Mouse (Mus musculus) adrenal gland (tissue): ENCODE measurements around the gene Iqsec3.

Experiments used
- intact Hi-C: fragments of 180-260 bp; cut with DNase I; formaldehyde crosslinking; loops from one replicate; pipeline ENCODE4 v1.15.1; 2025

Gene Iqsec3

DNA sequence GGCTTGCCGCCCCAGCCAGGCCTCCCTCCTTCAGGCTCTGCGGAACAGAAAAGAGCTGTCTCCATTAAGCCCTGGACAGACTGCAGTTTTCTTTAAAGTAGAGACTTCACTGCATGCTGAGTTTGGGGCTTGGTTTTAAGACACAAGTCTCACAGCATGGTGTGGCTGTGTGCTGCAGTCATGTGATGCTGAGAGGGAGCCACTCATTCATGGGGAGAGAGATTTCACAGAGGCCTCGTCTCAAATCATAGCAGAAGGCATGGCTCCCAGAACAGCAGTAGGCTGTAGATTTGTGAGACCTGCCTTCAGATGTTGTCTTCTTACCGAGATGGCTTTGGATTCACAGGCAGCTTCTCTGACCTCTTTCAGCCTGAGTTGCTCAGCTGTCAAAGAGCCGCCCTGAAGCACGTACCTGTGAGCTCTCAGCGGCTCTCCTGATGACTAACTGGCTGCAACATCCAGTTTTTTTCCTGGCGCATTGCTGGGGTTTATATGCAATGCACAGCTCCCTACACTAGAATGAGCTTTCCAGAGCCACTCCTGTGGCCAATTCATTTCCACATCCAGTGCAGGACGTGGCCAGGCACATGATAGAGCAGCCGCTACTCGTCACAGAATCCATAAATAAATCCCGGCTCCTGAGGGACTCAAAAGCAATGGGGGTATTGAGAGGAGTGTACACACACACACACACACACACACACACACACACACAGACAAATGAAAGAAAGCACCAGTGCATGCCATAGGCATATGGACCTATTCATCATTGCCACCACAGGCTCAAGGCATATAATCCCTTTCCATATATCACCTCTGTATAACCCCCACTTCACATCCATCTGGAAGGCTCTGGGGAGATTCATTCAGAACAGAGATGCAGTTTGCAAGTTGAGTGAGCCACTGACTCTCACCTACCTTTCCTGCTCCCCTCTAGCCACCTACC is 18.7 kb downstream of the Iqsec3 start:
- intact Hi-C loops: no loop called here

DNA sequence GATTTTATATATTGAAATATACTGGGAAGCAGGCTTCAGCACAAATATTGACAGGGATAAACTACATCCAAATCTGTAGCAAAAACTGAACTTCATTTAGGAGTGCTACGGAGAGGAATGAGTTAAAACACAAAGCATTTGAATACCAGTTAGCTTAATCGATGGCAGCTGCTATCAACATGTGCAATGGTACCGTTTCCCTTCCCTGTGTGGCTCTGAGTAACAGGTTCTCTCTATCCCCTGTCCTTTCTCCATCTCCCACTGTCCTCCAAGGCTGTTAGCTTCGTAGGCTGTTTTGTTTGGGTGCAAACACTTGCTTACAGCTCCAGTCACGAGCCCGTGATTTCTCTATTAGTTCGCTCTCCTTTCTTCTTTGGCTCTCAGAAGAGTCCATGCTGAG is 19.7 kb downstream of the Iqsec3 start:
- intact Hi-C loops: no loop called here

DNA sequence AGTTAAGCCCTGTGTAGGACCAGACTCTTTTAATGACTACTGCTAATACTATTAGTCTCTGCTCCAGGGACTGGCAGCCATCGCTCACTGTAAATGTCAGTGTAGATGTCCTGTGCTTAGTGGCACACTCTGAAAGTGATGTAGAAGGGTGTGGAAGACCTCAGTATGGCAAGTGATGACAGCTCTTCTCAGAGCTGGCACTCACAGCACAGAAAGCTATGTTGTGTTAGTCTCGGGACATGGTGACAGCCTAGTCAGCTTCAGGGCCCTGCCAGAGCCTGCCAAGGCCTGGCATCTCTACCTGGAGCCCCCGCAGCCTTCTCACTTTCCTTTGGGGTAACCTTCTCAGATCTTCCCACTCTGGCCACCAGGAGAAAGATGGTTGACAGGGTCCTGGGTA is 21.8 kb downstream of the Iqsec3 start:
- intact Hi-C loops: no loop called here

DNA sequence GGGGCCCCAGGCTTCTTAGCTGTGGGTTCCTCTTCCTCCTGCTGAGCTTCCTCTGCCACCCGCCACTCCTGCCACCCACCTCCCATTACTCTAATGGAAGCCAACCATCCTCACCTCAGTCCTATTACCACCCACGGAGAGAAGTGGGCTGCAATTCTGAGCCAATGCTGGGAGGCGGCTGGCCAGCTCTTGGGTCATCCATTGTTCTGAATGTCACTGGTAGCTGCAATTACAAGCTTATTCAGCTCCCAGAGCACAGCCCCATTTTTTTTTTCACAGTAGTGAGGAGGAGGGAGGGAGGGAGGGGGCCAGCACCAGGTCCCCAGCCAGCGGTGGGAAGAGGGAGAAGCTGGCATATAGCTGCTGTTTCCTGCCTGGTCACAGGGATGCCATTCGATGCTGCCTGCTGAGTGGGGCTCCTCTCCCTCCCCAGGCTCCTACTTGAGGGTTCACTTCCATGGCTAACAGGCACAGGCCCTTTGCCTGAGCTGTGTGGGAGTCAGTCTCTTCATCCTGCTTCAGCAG is 32.7 kb downstream of the Iqsec3 start:
- intact Hi-C loops: no loop called here

DNA sequence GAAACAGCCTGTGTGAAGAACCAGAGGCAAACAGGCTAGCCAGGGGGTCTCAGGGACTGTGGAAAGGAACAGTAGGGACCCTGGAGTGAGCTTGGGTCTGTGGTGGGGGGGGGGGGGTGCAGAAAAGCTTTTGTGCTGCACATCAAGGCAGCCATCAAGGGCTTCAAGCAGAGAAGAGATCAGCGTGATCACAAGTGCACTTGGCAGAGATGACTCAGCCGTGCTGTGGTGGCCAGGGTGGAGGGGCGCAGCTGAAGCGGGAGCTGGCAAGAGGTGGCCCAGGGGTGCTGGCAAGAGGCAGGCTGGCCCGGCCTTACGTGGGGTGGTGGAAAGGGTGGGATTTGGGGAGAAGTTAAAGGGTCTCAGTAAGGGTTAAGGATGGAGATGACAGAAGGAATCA is 48.6 kb downstream of the Iqsec3 start:
- intact Hi-C loops: no loop called here

DNA sequence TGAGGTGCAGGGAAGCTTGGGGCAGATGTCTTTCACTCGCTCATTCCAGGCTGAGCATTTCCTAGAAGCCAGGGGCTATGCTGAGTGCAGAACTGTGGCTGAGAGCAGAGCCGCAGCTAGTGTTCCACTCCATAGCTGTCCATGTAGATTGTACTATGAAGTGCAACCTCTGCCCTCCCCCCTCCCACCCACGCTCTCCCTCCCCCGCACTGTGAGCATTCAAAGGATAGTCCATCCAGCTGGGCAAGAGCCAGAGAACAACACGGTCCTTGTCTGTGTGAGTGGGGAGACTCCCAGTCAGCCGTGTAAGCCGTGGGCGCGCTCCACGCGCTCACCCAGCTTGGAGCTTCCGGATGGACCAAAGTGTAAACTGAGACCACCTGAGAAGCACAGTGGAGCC is 49.1 kb downstream of the Iqsec3 start:
- intact Hi-C loops: no loop called here

DNA sequence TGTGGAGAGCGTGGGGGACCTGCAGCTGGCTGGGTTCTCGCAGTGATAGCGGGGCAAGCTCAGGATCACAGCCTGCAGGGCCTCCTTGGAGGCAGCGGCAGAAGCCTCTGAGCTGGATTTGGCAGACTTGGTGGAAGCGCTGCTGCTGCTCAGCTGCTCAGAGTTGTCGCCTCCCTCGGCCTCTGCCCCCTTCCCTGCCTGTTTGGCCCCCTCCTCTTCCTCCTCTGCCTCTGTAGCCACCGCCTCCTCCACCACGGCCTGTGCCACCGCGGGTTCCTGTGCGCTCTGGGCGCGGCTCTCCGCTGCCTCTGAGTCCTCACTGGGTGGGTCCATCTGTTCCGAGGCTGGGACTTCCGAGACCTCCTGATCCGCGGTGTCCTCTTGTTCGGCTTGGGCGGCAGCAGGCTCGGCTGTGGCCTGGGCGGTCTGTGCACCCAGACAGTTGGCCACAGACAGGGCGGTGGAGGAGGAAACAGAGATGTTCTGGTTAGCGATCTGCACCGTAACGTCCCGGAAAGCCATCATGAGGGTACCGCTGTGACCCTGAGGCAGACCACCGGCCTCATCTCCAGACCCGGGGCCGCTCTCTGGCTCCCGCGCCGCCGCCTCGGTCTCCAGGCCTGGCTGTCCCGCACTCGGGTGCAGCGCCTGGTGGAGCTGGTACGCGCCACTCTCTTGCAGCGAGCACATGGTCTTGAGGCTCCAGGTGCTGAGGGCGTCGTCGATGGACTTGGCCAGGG is 60.8 kb downstream of the Iqsec3 start:
- intact Hi-C loops: no loop called here

DNA sequence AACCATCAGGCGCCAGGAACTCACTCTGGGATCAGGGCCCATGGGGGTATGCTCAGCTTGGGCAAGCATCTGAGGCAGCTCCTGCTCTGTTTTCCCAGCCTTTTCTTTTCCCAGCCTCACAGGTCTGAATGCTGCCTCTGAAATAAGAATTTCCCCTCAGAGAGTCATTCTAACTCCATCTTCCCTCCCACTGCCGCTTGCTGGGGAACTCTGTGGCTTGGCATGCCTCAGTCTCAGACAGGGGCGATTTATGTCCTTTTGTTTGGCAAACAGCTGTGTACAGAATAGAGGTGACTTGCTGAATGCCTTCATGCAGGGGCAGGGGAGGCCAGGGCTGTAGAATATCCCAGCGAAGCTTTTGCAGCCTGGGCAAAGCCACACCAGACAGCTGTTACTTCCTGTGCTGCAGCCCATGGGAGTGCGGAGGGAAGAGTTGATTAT is 65.9 kb downstream of the Iqsec3 start:
- intact Hi-C loops: no loop called here

DNA sequence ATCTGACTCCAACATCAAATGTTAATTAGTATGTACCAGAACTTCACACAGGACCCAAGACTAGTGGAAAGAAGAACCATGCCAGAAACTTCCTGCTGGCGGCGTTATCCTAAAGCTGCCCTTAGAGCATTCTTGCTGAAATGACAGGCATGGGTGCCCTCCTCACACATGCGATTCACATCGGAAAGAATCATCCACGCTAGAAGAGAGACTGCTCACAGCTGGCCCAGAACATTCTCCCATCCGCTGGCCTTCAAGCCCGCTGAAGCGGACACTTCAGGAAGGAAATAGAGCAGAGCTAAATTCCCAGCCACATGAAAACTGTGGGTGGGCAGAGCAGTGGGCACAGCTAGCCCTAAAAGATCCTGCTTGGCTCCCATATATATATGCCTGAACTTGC is 68.2 kb downstream of the Iqsec3 start:
- intact Hi-C loops: no loop called here

DNA sequence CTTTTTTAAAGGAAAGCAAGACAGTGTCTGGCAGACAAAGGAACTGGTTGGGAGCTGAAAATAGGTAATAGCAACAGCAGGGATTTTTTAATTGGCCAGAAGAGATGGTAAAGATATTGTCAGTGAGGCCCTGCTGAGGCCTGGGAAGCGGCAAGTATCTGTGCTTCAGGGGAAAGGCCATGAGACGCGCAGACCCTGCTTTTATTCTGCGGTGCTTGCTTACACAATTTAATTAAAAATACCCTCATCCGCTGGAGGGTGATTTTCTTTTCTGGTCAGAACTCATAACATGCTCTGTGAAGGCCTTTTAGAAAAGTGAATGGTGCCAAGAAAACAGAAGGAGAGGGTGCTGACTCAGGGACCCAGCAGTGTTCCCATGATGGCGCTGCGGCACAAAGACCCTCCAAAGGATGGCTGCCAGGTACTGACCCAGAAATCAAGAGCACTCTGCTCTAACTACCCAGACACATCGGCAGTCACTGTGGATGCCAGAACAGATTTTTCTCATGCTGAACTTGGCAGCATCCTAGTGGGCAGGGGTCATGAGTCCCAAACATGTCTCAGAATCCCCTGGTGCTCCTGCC is 70.7 kb downstream of the Iqsec3 start:
- intact Hi-C loops: no loop called here

DNA sequence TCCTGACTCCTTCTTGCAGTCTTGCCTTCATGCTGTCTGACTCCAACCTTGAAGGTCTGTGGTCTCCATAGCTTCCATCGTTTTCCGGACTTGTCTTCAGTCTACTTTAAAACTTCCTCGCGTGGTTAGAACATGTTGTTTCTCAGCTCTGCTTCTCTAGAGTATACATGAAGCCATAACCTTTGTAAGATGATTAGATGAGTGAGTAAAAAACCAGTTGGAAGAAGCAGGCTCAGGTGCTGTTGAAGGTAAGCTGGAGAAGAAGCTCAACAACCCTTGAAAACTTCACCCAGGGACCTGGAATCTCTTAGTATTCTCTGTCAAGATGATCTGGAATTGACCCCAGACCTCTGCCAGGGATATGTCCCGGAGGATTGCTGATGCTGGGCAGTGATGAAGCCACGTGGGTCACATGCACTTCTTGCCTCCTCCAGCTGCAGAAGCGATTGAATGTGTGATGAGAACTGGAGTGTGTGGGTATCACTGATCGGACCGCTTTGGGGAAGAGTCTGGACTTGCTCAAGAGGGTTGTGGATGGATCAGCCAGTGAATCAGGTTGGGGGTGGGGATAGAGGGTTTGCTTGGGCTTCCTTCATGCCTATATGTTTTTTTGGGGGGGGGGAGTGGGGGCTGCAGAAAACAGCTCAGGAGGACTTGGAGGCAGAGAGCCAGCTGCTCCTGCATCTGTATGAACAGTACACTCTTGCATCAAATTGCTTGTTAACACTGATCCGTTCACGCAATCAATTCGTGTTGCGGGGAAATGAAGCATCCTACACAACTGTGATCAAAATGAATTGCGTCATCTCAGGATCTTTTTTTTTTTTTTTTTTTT is 71.4 kb downstream of the Iqsec3 start:
- intact Hi-C loops: no loop called here

DNA sequence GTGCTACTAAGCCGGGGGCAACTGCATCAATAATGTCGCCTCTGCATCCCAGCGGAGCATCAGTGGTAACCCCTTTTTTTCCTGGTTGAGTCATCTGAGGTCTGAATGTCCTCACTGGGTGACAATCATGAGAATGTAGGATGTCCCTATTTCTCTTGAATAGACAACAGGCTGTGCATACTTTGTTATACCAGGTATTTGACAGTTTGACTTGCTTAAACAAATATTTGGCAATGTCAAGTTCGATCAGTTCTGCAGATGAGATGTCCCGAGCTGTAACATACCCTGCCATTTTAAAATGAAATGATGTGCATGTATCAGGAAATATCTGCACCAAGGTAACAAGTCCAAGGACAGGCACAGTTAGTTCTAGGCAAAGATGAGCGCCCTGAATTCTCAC is 72.3 kb downstream of the Iqsec3 start:
- intact Hi-C loops: no loop called here

DNA sequence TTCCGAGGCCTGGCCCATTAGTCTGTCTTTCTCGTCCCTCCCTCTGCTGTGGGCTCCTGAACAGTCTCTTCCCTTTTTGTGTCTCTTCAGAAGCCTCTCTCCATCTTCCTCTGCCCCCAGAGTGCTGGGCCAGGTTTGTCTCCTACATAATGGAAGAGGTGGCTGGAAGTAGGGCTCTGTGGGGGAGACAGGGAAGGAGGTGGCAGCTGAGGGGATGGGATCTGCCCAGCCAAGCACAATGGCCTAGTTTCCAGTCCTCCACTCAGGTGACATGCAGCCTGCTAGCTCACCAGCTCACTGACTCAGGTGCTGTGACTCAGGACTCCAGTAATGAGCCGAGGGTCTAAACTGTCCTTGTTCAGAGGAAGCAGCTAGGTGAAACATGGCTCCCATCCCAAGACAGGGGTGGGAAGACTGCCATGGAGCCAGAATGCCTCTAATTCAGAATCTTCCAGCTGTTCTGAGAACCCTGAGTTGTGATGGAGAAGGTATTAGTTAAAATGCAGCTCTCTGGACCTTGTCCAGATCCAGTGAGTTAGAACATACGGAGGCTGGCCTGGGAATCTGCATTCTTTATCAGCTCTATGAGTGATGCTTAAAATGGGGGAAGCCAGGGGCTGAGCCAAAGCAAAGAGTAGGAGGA is 80.7 kb downstream of the Iqsec3 start:
- intact Hi-C loops: no loop called here

DNA sequence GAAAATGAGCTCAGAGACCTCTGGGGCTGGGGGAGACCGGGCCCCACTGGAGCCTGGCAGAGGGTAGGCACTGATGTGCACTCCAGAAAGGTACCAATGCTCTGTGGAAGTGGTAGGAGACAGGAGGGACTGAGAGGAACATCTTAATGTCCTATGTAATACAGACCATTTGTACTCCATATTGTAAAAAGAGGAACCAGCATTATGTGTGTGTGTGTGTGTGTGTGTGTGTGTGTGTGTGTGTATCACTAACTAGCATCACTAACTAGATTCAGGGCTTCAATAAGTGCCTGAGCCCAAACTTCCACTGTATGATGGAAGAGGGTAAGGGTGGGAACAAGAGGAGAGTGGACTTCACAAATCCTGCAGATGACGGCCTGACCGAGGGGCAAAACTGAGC is 88.1 kb downstream of the Iqsec3 start:
- intact Hi-C loops: no loop called here

DNA sequence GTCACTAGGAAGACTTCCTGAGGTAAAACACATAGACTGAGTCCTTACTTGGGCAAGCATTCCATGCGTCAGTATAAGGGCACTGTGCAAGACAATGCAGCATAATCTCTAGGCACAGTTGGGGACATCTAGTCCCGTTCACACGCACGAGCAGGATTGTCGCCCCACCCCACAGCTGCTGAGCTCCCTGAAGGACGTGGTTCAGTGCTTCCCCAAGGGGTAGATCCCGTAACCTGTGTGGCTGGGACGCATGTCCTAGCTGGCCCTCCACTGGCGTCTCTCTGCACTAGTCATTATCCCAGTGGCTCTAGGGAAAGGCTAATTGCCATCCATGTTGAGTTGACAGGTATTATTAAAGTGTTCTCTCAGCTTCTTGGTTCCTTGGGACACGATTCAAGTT is 91.4 kb downstream of the Iqsec3 start:
- intact Hi-C loops: no loop called here

DNA sequence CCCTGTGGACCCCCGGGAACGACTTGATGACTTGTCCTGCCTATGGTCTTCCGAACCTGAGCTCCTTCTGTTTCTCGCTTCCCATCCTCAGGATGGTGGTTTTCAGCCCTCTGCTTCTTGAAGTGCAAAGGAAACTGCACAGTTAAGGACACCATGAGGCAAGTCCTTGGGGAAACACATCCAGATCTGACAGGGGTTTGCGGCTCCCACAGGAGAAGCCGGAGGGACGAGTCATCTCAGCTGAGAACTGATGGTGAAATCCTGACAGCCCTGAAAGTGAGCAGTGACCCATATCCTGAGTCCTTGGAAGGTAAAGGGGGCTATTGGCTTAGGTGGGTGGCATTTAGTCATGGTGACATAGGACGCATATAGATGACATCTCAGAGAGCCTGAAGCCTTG is 92.9 kb downstream of the Iqsec3 start:
- intact Hi-C loops: no loop called here

DNA sequence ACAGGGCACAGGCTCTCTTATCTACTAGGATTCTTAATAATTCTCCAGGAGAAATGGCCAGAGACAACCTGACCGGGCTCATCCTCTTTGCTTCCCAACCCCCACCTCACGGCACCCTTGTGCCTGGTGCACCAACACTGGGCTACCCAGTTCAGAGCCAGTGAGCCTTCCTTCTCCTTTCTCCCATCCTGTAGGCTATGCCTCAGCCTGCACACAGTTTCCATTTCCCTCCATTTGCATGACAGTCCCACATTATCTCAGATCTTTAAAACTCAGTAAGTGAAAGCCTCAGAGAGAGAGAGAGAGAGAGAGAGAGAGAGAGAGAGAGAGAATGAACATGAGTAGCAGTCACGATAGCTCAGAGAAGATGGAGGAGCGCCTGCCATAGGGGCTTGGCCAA is 95.2 kb downstream of the Iqsec3 start:
- intact Hi-C loops: loop anchor here (10.0 kb wide), 1 partner anchor 157 kb away; no protein-coding TSS in a partner anchor

DNA sequence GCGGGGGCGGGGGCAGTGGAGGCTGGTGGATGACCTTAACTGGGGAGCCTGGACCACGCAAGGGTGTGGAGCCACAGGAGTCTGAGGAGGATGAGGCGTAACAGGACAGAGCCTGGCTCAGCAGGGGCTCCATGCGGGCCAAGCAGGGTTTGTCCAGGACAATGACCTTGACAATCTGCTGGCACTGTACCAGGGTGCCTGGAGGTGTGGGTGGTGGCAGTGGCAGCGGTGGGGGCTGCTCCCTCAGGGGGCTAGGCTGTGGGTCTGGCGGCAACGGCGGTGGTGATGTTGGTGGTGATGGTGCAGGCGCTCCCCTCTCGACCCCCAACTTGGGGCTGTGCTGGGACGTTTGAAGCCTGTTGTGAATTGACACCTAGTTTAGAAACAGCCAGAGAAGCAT is 97.3 kb downstream of the Iqsec3 start:
- intact Hi-C loops: loop anchor here (10.0 kb wide), 1 partner anchor 159 kb away; no protein-coding TSS in a partner anchor

DNA sequence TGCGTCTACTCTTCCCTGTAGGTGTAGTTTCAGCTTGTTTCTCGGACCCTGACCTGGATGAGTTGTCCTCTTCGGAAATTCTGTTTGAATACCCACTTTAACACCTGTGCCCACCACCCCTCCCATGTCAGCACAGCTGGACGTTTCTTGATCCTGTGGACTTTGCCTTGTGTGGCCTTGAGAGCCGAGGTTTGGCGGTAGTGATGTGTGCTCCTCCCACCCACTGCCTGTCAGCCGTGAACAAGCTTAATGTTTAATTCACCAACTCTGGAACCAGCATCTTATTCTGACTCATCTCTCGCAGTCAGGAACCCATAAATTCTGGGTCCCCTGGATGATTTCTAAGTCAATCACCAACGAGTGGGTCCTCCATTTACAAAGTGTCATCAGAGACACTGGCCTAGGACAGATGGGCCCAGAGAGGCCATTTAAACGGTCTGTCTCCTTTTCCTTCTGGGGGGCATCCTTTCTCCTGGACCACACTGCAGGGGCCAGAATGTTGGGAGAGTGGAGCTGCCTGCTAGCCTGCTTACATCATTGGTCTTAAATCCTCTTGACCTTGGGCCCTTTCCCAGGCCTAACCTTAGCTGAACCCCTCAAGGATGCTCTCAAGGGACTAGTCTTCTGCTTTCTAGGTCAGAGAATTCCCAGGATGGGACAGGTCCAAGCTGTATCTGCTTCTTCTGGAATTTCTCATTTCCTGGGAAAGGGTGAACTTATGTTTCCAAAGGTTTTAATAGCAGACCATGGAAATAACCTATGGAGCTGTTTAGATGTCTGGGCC is 102.1 kb downstream of the Iqsec3 start:
- intact Hi-C loops: loop anchor here (5.0 to 10.0 kb wide), 2 partner anchors 34 to 163 kb away; no protein-coding TSS in a partner anchor

DNA sequence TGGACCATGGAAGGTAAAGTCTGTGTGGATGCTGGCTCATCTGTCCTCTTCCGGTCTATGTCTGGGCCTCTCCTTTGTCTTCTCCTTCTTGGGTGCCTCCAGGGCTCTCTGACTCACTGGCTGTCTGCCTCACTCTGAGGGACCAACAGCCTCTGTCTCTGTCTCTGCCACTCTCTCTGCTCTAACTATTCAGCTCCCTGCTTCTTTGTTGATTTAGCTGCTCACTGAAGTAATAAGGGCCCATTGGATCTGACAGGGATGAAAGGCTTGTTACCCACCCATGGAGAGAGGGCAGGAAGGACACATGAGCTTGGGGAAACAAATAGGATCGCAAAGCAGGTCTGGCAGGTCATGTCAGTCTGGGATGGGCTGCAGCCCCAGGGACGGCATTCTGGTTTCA is 106.4 kb downstream of the Iqsec3 start:
- intact Hi-C loops: no loop called here
